Mouse (Mus musculus) heart, postnatal 0 days (tissue): ENCODE measurements around the gene Fgf10. TPM values are rescaled to one million over a fixed set of nuclear protein-coding genes. Genes with fewer than 3 reads are reported as not detected.

ENCODE experiments used
- ATAC-seq: fragments of 200-750 bp; cut with Nextera tagmentation; 2 replicates; pipeline ENCODE4 v1.8.0; 2017; ENCODE audit warnings: low read depth, moderate number of reproducible peaks, moderate library complexity; ENCODE audit not compliant: insufficient read depth
- DNase-seq: peaks from one replicate; pipeline ENCODE4 v3.0.0-alpha.2; 2016; ENCODE audit warnings: low spot score
- H3K27ac ChIP-seq: fragments of 300-500 bp; sonication (generic); 2 replicates; pipeline ENCODE4 v1.5.1; 2014; ENCODE audit warnings: low read depth, mild to moderate bottlenecking
- H3K27me3 ChIP-seq: fragments of 300-500 bp; sonication (generic); 2 replicates; pipeline ENCODE4 v1.6.1; 2014; ENCODE audit warnings: low read length, mixed read lengths; ENCODE audit not compliant: control insufficient read depth, insufficient read depth
- H3K36me3 ChIP-seq: fragments of 300-500 bp; sonication (generic); replicated peaks from 2 replicates; pipeline ENCODE4 v1.6.1; 2014; ENCODE audit warnings: low read length, mixed read lengths; ENCODE audit not compliant: control insufficient read depth, insufficient read depth
- H3K4me1 ChIP-seq: fragments of 300-500 bp; sonication (generic); 2 replicates; pipeline ENCODE4 v1.6.1; 2014; ENCODE audit warnings: antibody characterized with exemption; ENCODE audit not compliant: control insufficient read depth, insufficient read depth
- H3K4me2 ChIP-seq: fragments of 300-500 bp; sonication (generic); 2 replicates; pipeline ENCODE4 v1.6.1; 2014; ENCODE audit warnings: low read depth, mild to moderate bottlenecking, low read length, moderate library complexity
- H3K4me3 ChIP-seq: fragments of 300-500 bp; sonication (generic); 2 replicates; pipeline ENCODE4 v1.5.1; 2014; ENCODE audit warnings: low read depth, low read length
- H3K9ac ChIP-seq: fragments of 300-500 bp; sonication (generic); replicated peaks from 2 replicates; pipeline ENCODE4 v1.6.1; 2014; ENCODE audit warnings: low read depth, low read length, mixed read lengths
- H3K9me3 ChIP-seq: fragments of 300-500 bp; sonication (generic); replicated peaks from 2 replicates; pipeline ENCODE4 v1.6.1; 2016; ENCODE audit warnings: low read length; ENCODE audit not compliant: control insufficient read depth
- CTCF ChIP-seq: IDR thresholded peaks from 2 replicates; pipeline ENCODE4 v1.5.1; 2016; ENCODE audit warnings: antibody characterized with exemption, control low read depth, low read depth
- EP300 ChIP-seq: IDR thresholded peaks from 2 replicates; pipeline ENCODE4 v1.6.1; 2016; ENCODE audit warnings: antibody characterized with exemption, low read depth
- WGBS: fragments of 180-500 bp; shearing (Covaris S2); extraction: QIAGEN DNeasy Blood & Tissue Kit; methylation state at CpG from one replicate; pipeline ENCODE4 v1.1.7; 2014; 5-methylcytosine and 5-hydroxymethylcytosine counted together
- polyA plus RNA-seq: library from polyadenylated mRNA; unstranded; fragments of >200 nt; fragmentation: Nextera tagmentation; extraction: Ambion mirVana; gene quantifications from 2 replicates; pipeline ENCODE4 v1.2.1, GENCODE M21; 2015
- total RNA-seq: library from RNA; depleted of rRNA; stranded (reverse); fragments of >200 nt; gene quantifications from 2 replicates; pipeline ENCODE4 v1.2.3, GENCODE M21; 2014; ENCODE audit warnings: low replicate concordance

The Fgf10 gene
- total and polyA plus RNA-seq, 2 experiments from 2014 or later, result 0.05 TPM; not detected in 1

GRCm38 (mm10) chr13:118714284-118715065 is 44.9 kb downstream of the Fgf10 start:
- no peak for DNase-seq
- H3K9ac ChIP-seq, result no peak overlapping the region
- H3K4me2 ChIP-seq, result peak overlapping the region; percentile 85
- WGBS, result under 1% methylated on average over 34 of the region's 36 CpGs
- H3K4me1 ChIP-seq, result no peaks in the 10 kb centered on the region; the same call in 1 of the 2 replicates
- H3K27me3 ChIP-seq, result peaks cover 27% of the 10 kb centered on the region; the same call in 1 of the 2 replicates
- no peaks in the 10 kb centered on the region for H3K9me3 ChIP-seq
- TF ChIP-seq CTCF (no peak), EP300 (no peak)
- no peak for ATAC-seq
- H3K36me3 ChIP-seq, result no peaks in the 10 kb centered on the region
- peak overlapping the region; percentile 48 for H3K4me3 ChIP-seq
- no peak overlapping the region for H3K27ac ChIP-seq

GRCm38 (mm10) chr13:118715066-118716018 is 45.8 kb downstream of the Fgf10 start:
- TF ChIP-seq EP300 (no peak), CTCF (no peak)
- Histone ChIP-seq H3K36me3 (no peaks in the 10 kb centered on the region), H3K4me3 (peak overlapping the region; percentile 48), H3K4me2 (peak overlapping the region; percentile 85), H3K27me3 (peaks cover 27% of the 10 kb centered on the region; the same call in 1 of the 2 replicates), H3K4me1 (no peaks in the 10 kb centered on the region; the same call in 1 of the 2 replicates), H3K9ac (no peak overlapping the region), H3K27ac (no peak overlapping the region), H3K9me3 (no peaks in the 10 kb centered on the region)
- ATAC-seq (peak; percentile 17; the same call in 1 of the 2 replicates), DNase-seq (no peak)
- under 1% methylated on average over 31 of the region's 31 CpGs for WGBS

- H3K4me3 ChIP-seq, result no peak overlapping the region
- ATAC-seq (no peak), DNase-seq (no peak)
- WGBS, result 23% methylated on average over 8 of the region's 8 CpGs
- no peaks in the 10 kb centered on the region for H3K36me3 ChIP-seq
- no peak for TF ChIP-seq CTCF
- H3K27ac ChIP-seq, result no peak overlapping the region
- H3K4me2 ChIP-seq, result peak overlapping the region; percentile 85
- H3K4me1 ChIP-seq, result no peaks in the 10 kb centered on the region; the same call in 1 of the 2 replicates
- H3K27me3 ChIP-seq, result peaks cover 27% of the 10 kb centered on the region; the same call in 1 of the 2 replicates
- H3K9me3 ChIP-seq, result no peaks in the 10 kb centered on the region
- H3K9ac ChIP-seq, result no peak overlapping the region
Observed at GRCm38 (mm10) chr13:118716265-118716664, 46.7 kb downstream of the Fgf10 start.

- H3K4me2 ChIP-seq, result no peak overlapping the region
- 50% methylated on average over 1 of the region's 1 CpGs for WGBS
- no peaks in the 10 kb centered on the region for H3K36me3 ChIP-seq
Observed at GRCm38 (mm10) chr13:118716726-118717125, 47.1 kb downstream of the Fgf10 start.

GRCm38 (mm10) chr13:118718396-118718795 is 48.8 kb downstream of the Fgf10 start:
- WGBS, result 49% methylated on average over 3 of the region's 3 CpGs
- Histone ChIP-seq H3K27ac (no peak overlapping the region), H3K27me3 (peaks cover 20% of the 10 kb centered on the region; the same call in 1 of the 2 replicates), H3K9me3 (no peaks in the 10 kb centered on the region), H3K36me3 (no peaks in the 10 kb centered on the region), H3K4me3 (no peak overlapping the region), H3K9ac (no peak overlapping the region), H3K4me2 (no peak overlapping the region), H3K4me1 (no peaks in the 10 kb centered on the region; the same call in 1 of the 2 replicates)
- no peak for DNase-seq
- no peak for TF ChIP-seq EP300
- no peak for TF ChIP-seq CTCF
- no peak for ATAC-seq

More at GRCm38 (mm10) chr13:118716726-118717125, 47.1 kb downstream of the Fgf10 start:
- ATAC-seq (no peak), DNase-seq (no peak)
- Histone ChIP-seq H3K9ac (no peak overlapping the region), H3K27ac (no peak overlapping the region), H3K4me1 (no peaks in the 10 kb centered on the region; the same call in 1 of the 2 replicates), H3K4me3 (no peak overlapping the region), H3K27me3 (peaks cover 27% of the 10 kb centered on the region; the same call in 1 of the 2 replicates), H3K9me3 (no peaks in the 10 kb centered on the region)
- no peak for TF ChIP-seq EP300
- no peak for TF ChIP-seq CTCF
